Mouse (Mus musculus) G1E-ER4 (cell line): ENCODE data around the gene Atp6v1d. TPM values are rescaled to one million over a fixed set of nuclear protein-coding genes. Genes with fewer than 3 reads are reported as not detected.

Experiments used
- GATA1 ChIP-seq: IDR thresholded peaks from one replicate; pipeline ENCODE4 v1.8.0; 2012; ENCODE audit warnings: low read length, inconsistent platforms
- polyA plus RNA-seq: library from polyadenylated mRNA; stranded (reverse); fragments of >175 nt; gene quantifications from 2 replicates; pipeline ENCODE4 v1.2.3, GENCODE M21; 2012

The Atp6v1d gene
- polyA plus RNA-seq, 1 experiment = 4.7 TPM

GRCm38 (mm10) chr12:78842429-78842828, 19.0 kb downstream of the Atp6v1d start:
- no peak for TF ChIP-seq GATA1

- TF ChIP-seq GATA1 = no peak
Observed at GRCm38 (mm10) chr12:78839906-78840305, 21.5 kb downstream of the Atp6v1d start.

- TF ChIP-seq GATA1 = no peak
Observed at GRCm38 (mm10) chr12:78834496-78834895, 26.9 kb downstream of the Atp6v1d start.

- TF ChIP-seq GATA1 = no peak
Observed at GRCm38 (mm10) chr12:78814437-78814836, 47.0 kb downstream of the Atp6v1d start.

GRCm38 (mm10) chr12:78801836-78802235, 59.6 kb downstream of the Atp6v1d start:
- no peak for TF ChIP-seq GATA1

- no peak for TF ChIP-seq GATA1
Observed at GRCm38 (mm10) chr12:78800036-78800435, 61.4 kb downstream of the Atp6v1d start.

- TF ChIP-seq GATA1 = no peak
Observed at GRCm38 (mm10) chr12:78794236-78794635, 67.2 kb downstream of the Atp6v1d start.

- no peak for TF ChIP-seq GATA1
Observed at GRCm38 (mm10) chr12:78790791-78791190, 70.6 kb downstream of the Atp6v1d start.

Other genes with a start within 250 kb of the Atp6v1d start
- not detected in 2 replicates for gene Fam71d, start 170.1 kb downstream of the Atp6v1d start, polyA plus RNA-seq
- 1.0 and 1.4 TPM in 2 replicates for gene Mpp5, start 112.7 kb downstream of the Atp6v1d start, polyA plus RNA-seq
- 23.1 and 30.1 TPM in 2 replicates for gene Eif2s1, start 181 bp upstream of the Atp6v1d start, polyA plus RNA-seq
- gene Plek2, start 45.3 kb upstream of the Atp6v1d start, polyA plus RNA-seq = not detected in 2 replicates
- gene Tmem229b, start 146.0 kb upstream of the Atp6v1d start, polyA plus RNA-seq = 5.3 and 6.1 TPM in 2 replicates
- not detected in 2 replicates for gene Plekhh1, start 167.5 kb upstream of the Atp6v1d start, polyA plus RNA-seq
- 10.3 and 14.1 TPM in 2 replicates for gene Pigh, start 228.0 kb upstream of the Atp6v1d start, polyA plus RNA-seq